Mouse (Mus musculus): ENCODE data around the gene Fbxw7. TPM values are rescaled to one million over a fixed set of nuclear protein-coding genes. Genes with fewer than 3 reads are reported as not detected.

Gene Fbxw7
- polyA plus RNA-seq, 1 experiment from 2014 or later = 13.7 TPM

- no peaks in the 10 kb centered on the region for H3K4me1 ChIP-seq (ENCODE audit: control insufficient read depth, insufficient read depth, low read length)
- no peak overlapping the region; the same call in 1 of the 2 replicates for H3K9ac ChIP-seq (ENCODE audit: low read depth, low read length)
- ATAC-seq (ENCODE audit: low read depth) (no peak), DNase-seq (ENCODE audit: low spot score) (peak; percentile 71)
- H3K9me3 ChIP-seq (ENCODE audit: control insufficient read depth, low read length) = no peaks in the 10 kb centered on the region
- no peaks in the 10 kb centered on the region for H3K36me3 ChIP-seq (ENCODE audit: control insufficient read depth, insufficient read depth, low read length)
- H3K4me2 ChIP-seq (ENCODE audit: low read depth, low read length) = no peak overlapping the region
- no peak overlapping the region for H3K27ac ChIP-seq (replicated peaks; ENCODE audit: low read depth, low read length)
- H3K4me3 ChIP-seq (ENCODE audit: low read depth, low read length) = no peak overlapping the region
- WGBS = 75% methylated on average over 6 of the region's 6 CpGs
- no peaks in the 10 kb centered on the region for H3K27me3 ChIP-seq (replicated peaks; ENCODE audit: control insufficient read depth, insufficient read depth, low read length)
Measured at GRCm38 (mm10) chr3:84921704-84922420, 106.8 kb downstream of the Fbxw7 start.

GRCm38 (mm10) chr3:84923256-84923655 lies 108.2 kb downstream of the Fbxw7 start:
- H3K27ac ChIP-seq (replicated peaks; ENCODE audit: low read depth, low read length) = no peak overlapping the region
- no peak for ATAC-seq (ENCODE audit: low read depth)
- no peaks in the 10 kb centered on the region for H3K36me3 ChIP-seq (ENCODE audit: control insufficient read depth, insufficient read depth, low read length)
- no peak for DNase-seq (ENCODE audit: low spot score)
- H3K9ac ChIP-seq (ENCODE audit: low read depth, low read length) = no peak overlapping the region
- H3K4me2 ChIP-seq (ENCODE audit: low read depth, low read length) = no peak overlapping the region
- 63% methylated on average over 1 of the region's 1 CpGs for WGBS
- no peaks in the 10 kb centered on the region for H3K4me1 ChIP-seq (ENCODE audit: control insufficient read depth, insufficient read depth, low read length)
- H3K9me3 ChIP-seq (ENCODE audit: control insufficient read depth, low read length) = no peaks in the 10 kb centered on the region
- no peaks in the 10 kb centered on the region for H3K27me3 ChIP-seq (replicated peaks; ENCODE audit: control insufficient read depth, insufficient read depth, low read length)
- H3K4me3 ChIP-seq (ENCODE audit: low read depth, low read length) = no peak overlapping the region

DNA sequence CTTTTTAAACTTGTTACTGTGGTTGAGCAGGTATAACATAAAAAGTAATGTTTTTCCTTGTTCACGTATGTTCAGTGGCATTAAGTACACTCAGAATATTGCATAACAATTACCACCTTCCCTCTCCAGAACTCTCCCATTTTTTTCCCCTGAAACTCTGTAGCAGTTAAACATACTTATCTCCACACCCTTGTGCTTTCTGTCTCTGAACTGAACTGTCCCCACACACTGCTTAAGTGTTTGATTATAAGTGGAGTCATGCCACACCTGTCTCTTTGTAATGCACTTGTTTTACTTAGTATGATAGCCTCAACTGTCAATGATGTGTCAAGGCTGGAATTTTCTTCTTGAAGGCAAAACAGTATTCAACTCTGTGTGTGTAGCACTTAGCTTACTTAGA lies 108.6 kb downstream of the Fbxw7 start:
- Histone ChIP-seq H3K9me3 (ENCODE audit: control insufficient read depth, low read length) (no peaks in the 10 kb centered on the region), H3K4me2 (ENCODE audit: low read depth, low read length) (no peak overlapping the region), H3K27me3 (replicated peaks; ENCODE audit: control insufficient read depth, insufficient read depth, low read length) (no peaks in the 10 kb centered on the region), H3K36me3 (ENCODE audit: control insufficient read depth, insufficient read depth, low read length) (no peaks in the 10 kb centered on the region), H3K4me1 (ENCODE audit: control insufficient read depth, insufficient read depth, low read length) (no peaks in the 10 kb centered on the region), H3K4me3 (ENCODE audit: low read depth, low read length) (no peak overlapping the region), H3K9ac (ENCODE audit: low read depth, low read length) (no peak overlapping the region), H3K27ac (replicated peaks; ENCODE audit: low read depth, low read length) (no peak overlapping the region)
- DNase-seq (ENCODE audit: low spot score) (no peak), ATAC-seq (ENCODE audit: low read depth) (no peak)
- WGBS = 86% methylated on average over 1 of the region's 1 CpGs

DNA sequence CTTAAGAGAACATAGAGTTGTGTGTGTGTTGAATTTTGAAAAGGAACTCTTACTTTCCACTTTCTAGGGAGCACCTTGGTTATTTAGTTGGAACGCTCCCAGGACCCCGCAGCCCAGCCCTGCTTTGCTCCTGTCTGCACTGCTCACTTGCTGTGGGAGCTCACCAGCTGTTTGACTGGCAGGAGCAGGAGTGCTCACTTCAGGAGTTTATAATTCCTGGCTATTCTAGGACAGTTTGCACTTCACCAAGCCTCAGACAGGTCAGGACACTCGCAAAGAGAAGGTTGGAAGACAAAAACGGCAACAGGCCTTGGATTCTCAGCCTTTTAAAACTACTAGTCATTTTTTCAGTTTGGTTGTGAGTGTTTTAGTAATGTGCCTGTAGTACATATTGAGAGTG lies 110.2 kb downstream of the Fbxw7 start:
- Histone ChIP-seq H3K36me3 (ENCODE audit: control insufficient read depth, insufficient read depth, low read length) (no peaks in the 10 kb centered on the region), H3K9me3 (ENCODE audit: control insufficient read depth, low read length) (no peaks in the 10 kb centered on the region), H3K4me3 (ENCODE audit: low read depth, low read length) (no peak overlapping the region), H3K27me3 (replicated peaks; ENCODE audit: control insufficient read depth, insufficient read depth, low read length) (no peaks in the 10 kb centered on the region), H3K9ac (ENCODE audit: low read depth, low read length) (no peak overlapping the region), H3K4me1 (ENCODE audit: control insufficient read depth, insufficient read depth, low read length) (no peaks in the 10 kb centered on the region), H3K4me2 (ENCODE audit: low read depth, low read length) (no peak overlapping the region), H3K27ac (replicated peaks; ENCODE audit: low read depth, low read length) (no peak overlapping the region)
- ATAC-seq (ENCODE audit: low read depth) = no peak
- DNase-seq (ENCODE audit: low spot score) = no peak
- 73% methylated on average over 4 of the region's 4 CpGs for WGBS

DNA sequence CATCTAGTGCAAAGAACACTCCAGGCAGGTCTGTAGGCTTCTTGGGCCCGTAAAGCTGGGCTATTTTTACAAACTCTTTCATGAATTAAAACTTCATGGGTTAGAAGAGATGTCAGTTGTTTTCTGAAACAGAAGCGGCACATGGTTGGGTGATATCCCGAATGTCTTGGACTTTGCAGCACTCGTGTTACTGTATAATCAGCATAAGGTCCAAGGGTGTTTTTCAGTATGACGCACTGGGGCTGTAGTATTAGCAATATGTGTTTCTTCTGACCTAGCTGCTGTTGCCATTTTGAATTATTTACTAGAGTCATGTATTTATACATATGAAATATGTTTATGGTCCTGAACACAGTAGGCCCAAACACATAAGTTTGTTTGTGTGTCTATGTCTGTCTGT lies 111.1 kb downstream of the Fbxw7 start:
- no peaks in the 10 kb centered on the region for H3K9me3 ChIP-seq (ENCODE audit: control insufficient read depth, low read length)
- WGBS = 83% methylated on average over 5 of the region's 5 CpGs
- no peak for DNase-seq (ENCODE audit: low spot score)

DNA sequence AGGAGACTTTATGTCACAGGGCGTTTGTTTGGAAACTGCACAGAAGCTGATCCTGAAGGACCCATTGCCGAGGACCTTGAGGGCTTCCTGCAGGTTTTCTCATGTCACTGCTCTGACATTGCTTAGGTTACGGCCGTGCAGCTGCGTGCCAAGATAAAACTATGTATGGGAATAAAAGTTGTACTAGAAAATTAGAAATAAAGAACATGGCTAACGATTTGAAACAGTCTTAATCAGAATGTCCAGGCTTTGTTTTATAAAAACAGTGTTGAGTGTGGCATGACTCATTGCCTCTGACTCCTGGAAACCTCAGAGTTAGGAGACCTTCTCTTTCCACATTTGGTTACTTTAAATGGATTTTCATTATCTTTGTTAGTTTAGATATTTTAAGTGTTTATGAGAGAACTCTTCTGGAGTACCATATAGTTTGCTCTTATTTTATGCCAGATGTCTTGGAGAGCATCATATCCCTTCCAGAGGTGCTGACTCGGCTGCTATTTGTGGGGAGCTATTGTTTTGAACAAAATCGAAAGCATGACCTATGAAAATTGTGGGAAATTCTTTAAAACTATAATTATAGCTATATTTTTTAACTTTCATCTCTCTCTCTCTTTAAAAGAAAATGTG lies 112.2 kb downstream of the Fbxw7 start:
- Histone ChIP-seq H3K4me3 (ENCODE audit: low read depth, low read length) (no peak overlapping the region), H3K27ac (replicated peaks; ENCODE audit: low read depth, low read length) (no peak overlapping the region), H3K4me1 (ENCODE audit: control insufficient read depth, insufficient read depth, low read length) (no peaks in the 10 kb centered on the region), H3K9ac (ENCODE audit: low read depth, low read length) (no peak overlapping the region), H3K4me2 (ENCODE audit: low read depth, low read length) (no peak overlapping the region), H3K36me3 (ENCODE audit: control insufficient read depth, insufficient read depth, low read length) (no peaks in the 10 kb centered on the region), H3K9me3 (ENCODE audit: control insufficient read depth, low read length) (no peaks in the 10 kb centered on the region), H3K27me3 (replicated peaks; ENCODE audit: control insufficient read depth, insufficient read depth, low read length) (no peaks in the 10 kb centered on the region)
- 81% methylated on average over 8 of the region's 8 CpGs for WGBS
- ATAC-seq (ENCODE audit: low read depth) (no peak), DNase-seq (ENCODE audit: low spot score) (no peak)

More for the DNA sequence above, 111.1 kb downstream of the Fbxw7 start:
- Histone ChIP-seq H3K27ac (replicated peaks; ENCODE audit: low read depth, low read length) (no peak overlapping the region), H3K4me1 (ENCODE audit: control insufficient read depth, insufficient read depth, low read length) (no peaks in the 10 kb centered on the region), H3K4me3 (ENCODE audit: low read depth, low read length) (no peak overlapping the region; the same call in 1 of the 2 replicates), H3K27me3 (replicated peaks; ENCODE audit: control insufficient read depth, insufficient read depth, low read length) (no peaks in the 10 kb centered on the region), H3K4me2 (ENCODE audit: low read depth, low read length) (no peak overlapping the region), H3K36me3 (ENCODE audit: control insufficient read depth, insufficient read depth, low read length) (no peaks in the 10 kb centered on the region), H3K9ac (ENCODE audit: low read depth, low read length) (no peak overlapping the region)
- no peak for ATAC-seq (ENCODE audit: low read depth)

DNA sequence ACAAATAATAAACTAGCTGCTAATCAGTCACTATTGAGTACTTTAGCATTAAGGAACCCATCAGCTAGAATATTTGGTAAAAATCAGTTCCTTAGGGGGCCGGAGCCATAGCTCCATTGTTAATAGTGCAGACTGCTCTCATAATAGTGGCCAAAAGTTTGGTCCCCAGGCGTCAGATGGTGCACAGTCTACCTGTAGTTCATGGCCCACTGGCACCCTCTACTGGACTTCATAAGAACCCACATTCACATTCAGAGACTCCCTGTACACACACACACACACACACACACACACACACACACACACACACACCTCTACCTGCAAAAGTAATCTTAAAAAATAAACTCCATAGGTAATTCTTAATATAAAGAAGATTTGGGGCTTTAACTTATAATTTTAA lies 112.8 kb downstream of the Fbxw7 start:
- Histone ChIP-seq H3K27me3 (replicated peaks; ENCODE audit: control insufficient read depth, insufficient read depth, low read length) (no peaks in the 10 kb centered on the region), H3K9me3 (ENCODE audit: control insufficient read depth, low read length) (no peaks in the 10 kb centered on the region), H3K9ac (ENCODE audit: low read depth, low read length) (no peak overlapping the region), H3K4me3 (ENCODE audit: low read depth, low read length) (no peak overlapping the region), H3K4me1 (ENCODE audit: control insufficient read depth, insufficient read depth, low read length) (no peaks in the 10 kb centered on the region), H3K4me2 (ENCODE audit: low read depth, low read length) (no peak overlapping the region), H3K27ac (replicated peaks; ENCODE audit: low read depth, low read length) (no peak overlapping the region), H3K36me3 (ENCODE audit: control insufficient read depth, insufficient read depth, low read length) (no peaks in the 10 kb centered on the region)
- 90% methylated on average over 2 of the region's 2 CpGs for WGBS
- DNase-seq (ENCODE audit: low spot score) (no peak), ATAC-seq (ENCODE audit: low read depth) (no peak)

- H3K36me3 ChIP-seq (ENCODE audit: control insufficient read depth, insufficient read depth, low read length) = no peaks in the 10 kb centered on the region
- H3K27me3 ChIP-seq (replicated peaks; ENCODE audit: control insufficient read depth, insufficient read depth, low read length) = no peaks in the 10 kb centered on the region
- no peak for DNase-seq (ENCODE audit: low spot score)
- H3K4me2 ChIP-seq (ENCODE audit: low read depth, low read length) = no peak overlapping the region
- no peaks in the 10 kb centered on the region for H3K9me3 ChIP-seq (ENCODE audit: control insufficient read depth, low read length)
- ATAC-seq (ENCODE audit: low read depth) = no peak
- H3K4me3 ChIP-seq (ENCODE audit: low read depth, low read length) = no peak overlapping the region
- no peak overlapping the region for H3K27ac ChIP-seq (replicated peaks; ENCODE audit: low read depth, low read length)
- H3K9ac ChIP-seq (ENCODE audit: low read depth, low read length) = no peak overlapping the region
- no peaks in the 10 kb centered on the region for H3K4me1 ChIP-seq (ENCODE audit: control insufficient read depth, insufficient read depth, low read length)
- WGBS = 90% methylated on average over 3 of the region's 3 CpGs
Measured at GRCm38 (mm10) chr3:84929171-84929570, 114.1 kb downstream of the Fbxw7 start.

DNA sequence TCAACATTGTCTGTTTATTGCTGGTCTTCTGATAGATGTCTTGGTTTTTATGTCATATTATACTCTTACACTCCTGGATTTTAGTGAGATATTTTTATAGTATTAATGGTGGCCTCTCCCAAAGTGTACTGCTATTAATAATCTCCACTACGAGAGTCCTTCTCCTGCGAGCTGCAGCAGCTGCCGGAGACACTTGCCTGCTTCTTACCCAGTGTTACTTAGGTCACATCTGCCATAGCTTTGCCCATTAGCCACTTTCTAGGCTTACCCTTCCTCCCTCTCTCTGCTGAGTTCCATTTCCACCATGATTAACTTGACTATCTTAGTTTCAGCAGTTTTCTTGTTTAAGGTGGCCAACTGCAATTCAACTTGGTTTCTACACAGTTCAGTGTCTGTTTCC lies 115.6 kb downstream of the Fbxw7 start:
- H3K4me3 ChIP-seq (ENCODE audit: low read depth, low read length) = no peak overlapping the region
- H3K27ac ChIP-seq (replicated peaks; ENCODE audit: low read depth, low read length) = no peak overlapping the region
- DNase-seq (ENCODE audit: low spot score) (no peak), ATAC-seq (ENCODE audit: low read depth) (no peak)
- no peaks in the 10 kb centered on the region for H3K27me3 ChIP-seq (replicated peaks; ENCODE audit: control insufficient read depth, insufficient read depth, low read length)
- H3K36me3 ChIP-seq (ENCODE audit: control insufficient read depth, insufficient read depth, low read length) = no peaks in the 10 kb centered on the region
- H3K4me1 ChIP-seq (ENCODE audit: control insufficient read depth, insufficient read depth, low read length) = no peaks in the 10 kb centered on the region
- no peaks in the 10 kb centered on the region for H3K9me3 ChIP-seq (ENCODE audit: control insufficient read depth, low read length)
- H3K9ac ChIP-seq (ENCODE audit: low read depth, low read length) = no peak overlapping the region
- 80% methylated on average over 3 of the region's 3 CpGs for WGBS
- H3K4me2 ChIP-seq (ENCODE audit: low read depth, low read length) = no peak overlapping the region

All from embryonic facial prominence, embryonic 14.5 days (tissue).